Mouse (Mus musculus) cerebellum, postnatal 10 days (tissue): ENCODE data around the gene Sdf2l1.
"Not testable (repeated sequence)": the region's sequence is repeated elsewhere in the genome, so short reads cannot be mapped to it uniquely, and the experiment has no call there.

Experiments
- DNase-seq, 2 experiments: peaks; one replicate each; pipeline ENCODE4 v3.0.0; 2021; ENCODE audit warnings: mixed read lengths in 2 of 2

Sdf2l1 gene

GRCm38 (mm10) chr16:17132089-17132905 lies at the start of gene Sdf2l1:
Gene Sdf2l1 (minus strand): TSS chr16:17132383.
- peak; percentile 99 for DNase-seq

- DNase-seq: no peak
These were observed 49.2 kb upstream of the Sdf2l1 start for GRCm38 (mm10) chr16:17181382-17181781.

- DNase-seq: no peak
These were observed 47.5 kb upstream of the Sdf2l1 start for GRCm38 (mm10) chr16:17179706-17180105.

GRCm38 (mm10) chr16:17177623-17178170 lies 45.5 kb upstream of the Sdf2l1 start:
- no peak for DNase-seq

GRCm38 (mm10) chr16:17175765-17176164 lies 43.6 kb upstream of the Sdf2l1 start:
- no peak for DNase-seq

- no peak for DNase-seq
These were observed 35.9 kb upstream of the Sdf2l1 start for GRCm38 (mm10) chr16:17168049-17168448.

- no peak for DNase-seq
These were observed 35.0 kb upstream of the Sdf2l1 start for GRCm38 (mm10) chr16:17167179-17167578.

GRCm38 (mm10) chr16:17165478-17165877 lies 33.3 kb upstream of the Sdf2l1 start:
- DNase-seq: not testable (repeated sequence)

- DNase-seq: no peak
These were observed 22.2 kb upstream of the Sdf2l1 start for GRCm38 (mm10) chr16:17154346-17154745.

- DNase-seq: no peak
These were observed 19.7 kb upstream of the Sdf2l1 start for GRCm38 (mm10) chr16:17151874-17152273.

GRCm38 (mm10) chr16:17150520-17151258 lies 18.5 kb upstream of the Sdf2l1 start:
- DNase-seq: no peak

- DNase-seq: peak; percentile 34 to 51
These were observed 15.9 kb upstream of the Sdf2l1 start for GRCm38 (mm10) chr16:17148084-17148483.

- peak; percentile 36 to 53 for DNase-seq
These were observed 15.3 kb upstream of the Sdf2l1 start for GRCm38 (mm10) chr16:17147391-17147929.

GRCm38 (mm10) chr16:17146772-17147235 lies 14.6 kb upstream of the Sdf2l1 start, which contains the start of gene Ccdc116:
Gene Ccdc116 (minus strand): TSS chr16:17147229.
- DNase-seq: peak; percentile 94 to 95

- DNase-seq: no peak
These were observed 12.2 kb upstream of the Sdf2l1 start, which contains the start of gene Ydjc for GRCm38 (mm10) chr16:17144339-17144738. Gene Ydjc (plus strand): TSS chr16:17144621.

GRCm38 (mm10) chr16:17137355-17137754 lies 5.2 kb upstream of the Sdf2l1 start:
- DNase-seq: no peak

- DNase-seq: no peak
These were observed 670 bp upstream of the Sdf2l1 start for GRCm38 (mm10) chr16:17132906-17133200.

GRCm38 (mm10) chr16:17131191-17132088 lies 743 bp downstream of the Sdf2l1 start:
- DNase-seq: peak in 1 of 2 experiments; percentile 40

GRCm38 (mm10) chr16:17127292-17127691 lies 4.9 kb downstream of the Sdf2l1 start:
- peak; percentile 60 to 65 for DNase-seq

GRCm38 (mm10) chr16:17124871-17125520 lies 7.2 kb downstream of the Sdf2l1 start, which contains the start of gene 2610318N02Rik:
Gene 2610318N02Rik (minus strand): TSS chr16:17125167.
- DNase-seq: peak; percentile 80 to 81

GRCm38 (mm10) chr16:17124119-17124870 lies 7.9 kb downstream of the Sdf2l1 start:
- DNase-seq: no peak
